Mouse (Mus musculus): ENCODE measurements at regions not wholly inside any gene's neighbourhood (a gene's known extent, or its start where the extent isn't known, plus 50 kb on each side); places are given as distances from the start of the nearest gene placed in this dataset.

DNA sequence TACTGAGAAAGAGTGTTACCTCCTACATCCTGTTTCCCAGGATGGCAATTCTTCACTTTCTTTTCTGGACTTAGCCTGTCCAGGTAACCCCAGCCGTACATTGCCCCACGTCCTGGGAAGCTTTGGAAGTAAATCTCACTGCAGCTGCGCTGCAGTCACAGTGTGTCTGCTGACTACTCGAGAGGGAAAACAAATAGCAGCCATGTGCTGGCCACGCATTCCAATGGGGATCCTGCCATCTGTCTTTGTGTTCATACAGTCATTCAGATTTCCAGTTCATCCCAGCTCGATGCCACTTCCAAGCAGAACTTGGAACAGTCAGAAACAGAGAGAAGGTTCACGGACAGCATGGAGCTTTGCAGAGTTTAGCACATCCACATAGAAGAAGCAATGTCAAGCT, 690.2 kb upstream of the Acvr2a start:
- H3K9me3 ChIP-seq (ENCODE audit: control insufficient read depth, low read length) = no peaks in the 10 kb centered on the region
- no peak for TF ChIP-seq EP300 (optimal IDR thresholded peaks at IDR 0.05)
- no peak for TF ChIP-seq CTCF (IDR thresholded peaks at IDR 0.05; ENCODE audit: low read depth)
- H3K36me3 ChIP-seq (ENCODE audit: control insufficient read depth, insufficient read depth, low read length) = no peaks in the 10 kb centered on the region
- no peak overlapping the region for H3K4me2 ChIP-seq (replicated peaks; ENCODE audit: low read depth)
- no peaks in the 10 kb centered on the region for H3K4me1 ChIP-seq (replicated peaks; ENCODE audit: control insufficient read depth, insufficient read depth)
- no peak overlapping the region for H3K4me3 ChIP-seq (ENCODE audit: low read depth, low read length)
- no peak for ATAC-seq (ENCODE audit: low FRiP score, low TSS enrichment)
- no peak overlapping the region for H3K9ac ChIP-seq (ENCODE audit: low read length)
- H3K27ac ChIP-seq (replicated peaks) = no peak overlapping the region
- no peak for DNase-seq (ENCODE audit: low spot score)
- WGBS = 37% methylated on average over 7 of the region's 7 CpGs
- no peaks in the 10 kb centered on the region for H3K27me3 ChIP-seq (ENCODE audit: control insufficient read depth, insufficient read depth, low read length)

DNA sequence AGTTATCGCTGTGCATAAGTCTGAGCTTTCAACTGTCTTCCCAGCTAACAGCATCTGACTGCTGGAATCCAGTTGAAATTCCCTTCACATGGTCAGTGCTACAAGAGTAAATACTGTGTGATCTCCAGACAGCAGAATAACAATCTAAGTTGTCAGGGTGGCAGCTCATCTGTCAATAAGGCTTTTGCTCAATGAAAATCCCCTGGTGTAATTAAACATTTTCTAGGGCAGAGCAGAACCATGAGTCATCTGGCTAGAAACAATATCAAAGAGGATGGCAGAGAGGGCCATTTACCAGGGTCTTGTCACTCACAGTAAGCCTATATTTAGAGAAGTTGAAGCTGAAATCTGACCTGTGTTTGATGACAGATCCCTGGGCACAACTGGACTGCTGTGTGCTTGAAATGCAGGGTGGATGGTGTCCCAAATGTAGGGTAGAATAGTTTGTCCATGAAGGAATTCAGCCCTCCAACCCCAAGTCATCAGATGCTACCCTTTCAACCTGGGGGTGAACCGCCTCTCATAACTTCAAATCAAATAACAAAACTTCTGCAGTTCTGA, 675.8 kb upstream of the Acvr2a start:
- no peak overlapping the region for H3K4me3 ChIP-seq (ENCODE audit: low read depth, low read length)
- H3K27me3 ChIP-seq (ENCODE audit: control insufficient read depth, insufficient read depth, low read length) = no peaks in the 10 kb centered on the region
- no peak overlapping the region for H3K4me2 ChIP-seq (replicated peaks; ENCODE audit: low read depth)
- no peak for DNase-seq (ENCODE audit: low spot score)
- H3K9ac ChIP-seq (ENCODE audit: low read length) = no peak overlapping the region
- TF ChIP-seq CTCF (IDR thresholded peaks at IDR 0.05; ENCODE audit: low read depth) (no peak), EP300 (optimal IDR thresholded peaks at IDR 0.05) (no peak)
- ATAC-seq (ENCODE audit: low FRiP score, low TSS enrichment) = no peak
- WGBS = 92% methylated on average over 2 of the region's 2 CpGs
- H3K27ac ChIP-seq (replicated peaks) = no peak overlapping the region
- no peaks in the 10 kb centered on the region for H3K4me1 ChIP-seq (replicated peaks; ENCODE audit: control insufficient read depth, insufficient read depth)
- no peaks in the 10 kb centered on the region for H3K9me3 ChIP-seq (ENCODE audit: control insufficient read depth, low read length)
- H3K36me3 ChIP-seq (ENCODE audit: control insufficient read depth, insufficient read depth, low read length) = no peaks in the 10 kb centered on the region

DNA sequence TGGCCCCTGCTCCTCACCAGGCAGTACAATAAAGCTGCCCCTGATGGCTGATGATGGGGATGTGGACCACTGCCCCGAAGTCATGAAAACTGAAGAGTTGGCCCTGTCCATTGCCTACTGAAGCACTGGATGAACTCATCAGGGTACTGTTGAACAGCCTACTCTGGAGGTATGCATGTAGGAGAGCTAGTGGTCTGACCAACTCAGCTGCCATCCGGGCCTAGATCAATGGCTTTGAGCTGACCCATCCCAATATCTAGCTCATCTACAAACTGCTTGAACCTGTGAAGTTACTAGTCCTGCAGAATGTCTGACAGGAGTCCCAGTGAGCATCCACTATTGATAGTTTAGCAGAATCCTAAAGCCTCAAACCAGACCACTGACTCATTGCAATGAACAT, 672.6 kb upstream of the Acvr2a start:
- Histone ChIP-seq H3K9ac (ENCODE audit: low read length) (no peak overlapping the region), H3K9me3 (ENCODE audit: control insufficient read depth, low read length) (no peaks in the 10 kb centered on the region), H3K27me3 (ENCODE audit: control insufficient read depth, insufficient read depth, low read length) (no peaks in the 10 kb centered on the region), H3K4me1 (replicated peaks; ENCODE audit: control insufficient read depth, insufficient read depth) (no peaks in the 10 kb centered on the region), H3K27ac (replicated peaks) (no peak overlapping the region), H3K36me3 (ENCODE audit: control insufficient read depth, insufficient read depth, low read length) (no peaks in the 10 kb centered on the region), H3K4me3 (ENCODE audit: low read depth, low read length) (no peak overlapping the region), H3K4me2 (replicated peaks; ENCODE audit: low read depth) (no peak overlapping the region)
- no peak for ATAC-seq (ENCODE audit: low FRiP score, low TSS enrichment)
- TF ChIP-seq EP300 (optimal IDR thresholded peaks at IDR 0.05) (no peak), CTCF (IDR thresholded peaks at IDR 0.05; ENCODE audit: low read depth) (no peak)
- no peak for DNase-seq (ENCODE audit: low spot score)
- 95% methylated on average over 2 of the region's 2 CpGs for WGBS

DNA sequence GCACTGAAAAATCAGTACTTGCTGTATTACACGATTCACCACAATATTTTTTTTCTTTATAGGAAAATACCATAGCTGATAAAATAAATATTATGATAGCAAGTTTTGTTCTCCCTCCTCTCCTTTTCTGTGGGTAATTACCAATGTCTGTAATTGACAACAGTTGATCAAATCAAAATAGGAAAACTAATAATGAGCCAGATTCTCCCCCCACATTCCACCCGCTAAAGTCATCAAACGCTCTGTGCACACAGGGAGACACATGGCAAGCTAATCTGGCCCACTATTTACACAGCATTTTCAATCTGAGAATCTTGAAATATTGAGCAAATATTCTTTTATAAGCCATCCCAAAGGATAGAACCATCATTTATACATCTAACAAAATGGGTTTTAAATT, 659.2 kb upstream of the Acvr2a start:
- WGBS = 64% methylated on average over 3 of the region's 3 CpGs
- DNase-seq (ENCODE audit: low spot score) = no peak

DNA sequence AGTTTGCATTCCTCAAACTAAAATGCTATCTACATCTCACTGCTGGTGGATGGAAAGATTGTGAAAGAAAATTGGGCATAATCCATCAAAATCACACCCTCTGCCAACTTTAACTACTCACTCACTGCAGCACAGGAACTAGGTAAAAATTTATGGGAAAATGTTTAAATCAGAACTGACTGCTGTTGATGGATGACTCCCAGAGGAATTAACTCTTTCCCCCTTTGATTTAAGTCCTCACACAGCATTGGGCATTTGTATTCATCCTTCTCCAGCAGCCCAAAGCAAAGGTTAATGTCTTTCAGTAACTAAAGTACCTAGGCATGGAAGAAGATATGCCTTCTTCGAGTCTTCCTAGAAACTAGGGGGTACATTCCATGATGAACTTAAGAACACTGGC, 641.3 kb upstream of the Acvr2a start:
- Histone ChIP-seq H3K4me3 (ENCODE audit: low read depth, low read length) (no peak overlapping the region), H3K36me3 (ENCODE audit: control insufficient read depth, insufficient read depth, low read length) (no peaks in the 10 kb centered on the region), H3K4me1 (replicated peaks; ENCODE audit: control insufficient read depth, insufficient read depth) (no peaks in the 10 kb centered on the region), H3K4me2 (replicated peaks; ENCODE audit: low read depth) (no peak overlapping the region), H3K9me3 (ENCODE audit: control insufficient read depth, low read length) (no peaks in the 10 kb centered on the region), H3K27me3 (ENCODE audit: control insufficient read depth, insufficient read depth, low read length) (no peaks in the 10 kb centered on the region), H3K9ac (ENCODE audit: low read length) (no peak overlapping the region), H3K27ac (replicated peaks) (no peak overlapping the region)
- ATAC-seq (ENCODE audit: low FRiP score, low TSS enrichment) (no peak), DNase-seq (ENCODE audit: low spot score) (no peak)
- no peak for TF ChIP-seq EP300 (optimal IDR thresholded peaks at IDR 0.05)
- no peak for TF ChIP-seq CTCF (IDR thresholded peaks at IDR 0.05; ENCODE audit: low read depth)
- WGBS = 40% methylated on average over 1 of the region's 1 CpGs

More for the DNA sequence above, 659.2 kb upstream of the Acvr2a start:
- Histone ChIP-seq H3K36me3 (ENCODE audit: control insufficient read depth, insufficient read depth, low read length) (no peaks in the 10 kb centered on the region), H3K9me3 (ENCODE audit: control insufficient read depth, low read length) (no peaks in the 10 kb centered on the region), H3K27ac (replicated peaks) (no peak overlapping the region), H3K27me3 (ENCODE audit: control insufficient read depth, insufficient read depth, low read length) (no peaks in the 10 kb centered on the region), H3K4me1 (replicated peaks; ENCODE audit: control insufficient read depth, insufficient read depth) (no peaks in the 10 kb centered on the region), H3K9ac (ENCODE audit: low read length) (no peak overlapping the region), H3K4me2 (replicated peaks; ENCODE audit: low read depth) (no peak overlapping the region), H3K4me3 (ENCODE audit: low read depth, low read length) (no peak overlapping the region)
- TF ChIP-seq CTCF (IDR thresholded peaks at IDR 0.05; ENCODE audit: low read depth) (no peak), EP300 (optimal IDR thresholded peaks at IDR 0.05) (no peak)
- ATAC-seq (ENCODE audit: low FRiP score, low TSS enrichment) = no peak

DNA sequence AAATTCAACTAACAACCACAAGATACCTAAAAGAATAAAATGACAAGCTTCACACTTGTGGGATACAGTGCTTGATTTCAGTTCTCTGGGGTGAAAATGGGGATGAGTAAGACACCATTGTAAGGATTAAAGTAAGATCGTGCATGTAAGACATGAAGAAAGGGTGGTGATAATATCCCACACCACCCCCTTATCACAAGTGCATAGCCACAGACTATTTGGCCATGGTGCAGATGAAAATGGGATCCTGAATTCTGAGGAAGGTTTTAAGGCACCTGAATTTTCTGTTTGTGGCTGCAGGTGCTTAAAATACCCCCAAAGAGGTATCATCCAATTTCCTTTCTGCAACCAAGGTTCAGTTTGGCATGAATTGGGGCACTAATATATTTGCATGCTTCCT, 627.7 kb upstream of the Acvr2a start:
- ATAC-seq (ENCODE audit: low FRiP score, low TSS enrichment) (no peak), DNase-seq (ENCODE audit: low spot score) (no peak)
- H3K4me3 ChIP-seq (ENCODE audit: low read depth, low read length) = no peak overlapping the region
- no peak overlapping the region for H3K4me2 ChIP-seq (replicated peaks; ENCODE audit: low read depth)
- WGBS = 82% methylated on average over 1 of the region's 1 CpGs
- H3K27ac ChIP-seq (replicated peaks) = no peak overlapping the region
- H3K9ac ChIP-seq (ENCODE audit: low read length) = no peak overlapping the region
- H3K9me3 ChIP-seq (ENCODE audit: control insufficient read depth, low read length) = no peaks in the 10 kb centered on the region
- TF ChIP-seq CTCF (IDR thresholded peaks at IDR 0.05; ENCODE audit: low read depth) (no peak), EP300 (optimal IDR thresholded peaks at IDR 0.05) (no peak)
- H3K27me3 ChIP-seq (ENCODE audit: control insufficient read depth, insufficient read depth, low read length) = no peaks in the 10 kb centered on the region
- H3K36me3 ChIP-seq (ENCODE audit: control insufficient read depth, insufficient read depth, low read length) = no peaks in the 10 kb centered on the region
- H3K4me1 ChIP-seq (replicated peaks; ENCODE audit: control insufficient read depth, insufficient read depth) = no peaks in the 10 kb centered on the region

Measured in stomach, postnatal 0 days (tissue).